Mouse (Mus musculus): Measurements from ENCODE around the gene Rasl10a.

Gene Rasl10a

GRCm38 (mm10) chr11:5057856-5058641 is at the start of gene Rasl10a:
Rasl10a (plus strand) TSS chr11:5058128.
- no peak for DNase-seq (ENCODE audit: low read depth in 2 of 2, low spot score in 2 of 2)

DNA sequence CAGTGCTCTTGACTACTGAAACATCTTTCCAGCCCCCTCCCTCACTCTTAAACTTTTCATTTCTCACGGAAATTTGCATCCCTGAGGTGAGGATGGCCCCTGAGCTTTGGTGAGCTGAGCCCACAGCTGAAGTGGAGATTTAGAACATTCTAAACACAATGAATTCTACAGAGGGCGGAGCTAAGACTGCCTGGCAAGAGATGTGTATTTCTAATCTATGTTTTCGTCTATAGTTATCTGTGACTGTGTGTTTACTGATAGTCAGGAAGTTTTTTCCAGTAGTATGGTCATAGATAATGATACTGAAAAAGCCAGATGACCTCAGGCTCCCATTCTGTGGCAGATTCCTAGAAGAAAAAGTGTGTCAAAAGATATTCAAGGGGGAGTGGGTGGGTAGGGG is 49.1 kb upstream of the Rasl10a start:
- DNase-seq (ENCODE audit: low read depth in 2 of 2, low spot score in 2 of 2), result no peak

- no peak for DNase-seq (ENCODE audit: low read depth in 2 of 2, low spot score in 2 of 2)
These were observed 48.4 kb upstream of the Rasl10a start for GRCm38 (mm10) chr11:5009354-5010074.

DNA sequence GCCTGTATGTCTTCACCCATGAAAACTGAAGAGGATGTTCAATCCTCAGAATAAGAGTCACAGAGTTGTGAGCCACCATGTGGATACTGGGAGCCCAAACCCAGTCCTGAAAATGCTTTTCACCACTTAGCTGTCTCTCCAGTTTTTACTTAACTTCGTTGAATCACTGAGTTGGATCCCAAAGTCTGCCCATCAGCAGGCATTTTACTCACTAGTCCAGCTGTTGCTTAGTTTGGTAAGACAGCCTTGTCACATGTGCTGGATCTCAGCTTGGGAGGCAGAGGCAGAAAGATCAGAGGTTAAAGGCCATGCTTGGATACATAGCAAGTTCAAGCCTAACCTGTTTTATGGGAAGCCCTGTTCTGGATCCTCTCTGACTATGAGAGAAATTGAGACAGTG is 47.7 kb upstream of the Rasl10a start:
- no peak for DNase-seq (ENCODE audit: low read depth in 2 of 2, low spot score in 2 of 2)

DNA sequence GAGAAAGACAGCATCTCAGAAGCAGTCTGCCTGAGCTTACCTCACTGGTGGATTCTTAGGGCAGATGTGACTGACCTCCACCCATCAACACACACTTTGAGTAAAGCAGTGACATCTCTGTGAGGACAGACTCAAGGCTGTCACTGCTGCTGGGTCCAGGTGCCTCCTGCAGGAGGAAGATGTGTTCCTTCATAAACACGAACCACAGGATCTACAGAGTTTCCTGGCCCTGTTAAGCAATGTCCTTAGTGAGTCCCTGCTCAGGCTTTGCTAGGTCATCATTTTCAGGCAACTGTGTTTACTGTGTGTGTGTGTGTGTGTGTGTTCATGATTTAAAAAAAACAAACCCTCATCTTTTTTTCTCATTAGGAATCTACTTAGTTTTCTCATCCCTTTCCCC is 46.4 kb upstream of the Rasl10a start:
- DNase-seq (ENCODE audit: low read depth in 2 of 2, low spot score in 2 of 2), result no peak

DNA sequence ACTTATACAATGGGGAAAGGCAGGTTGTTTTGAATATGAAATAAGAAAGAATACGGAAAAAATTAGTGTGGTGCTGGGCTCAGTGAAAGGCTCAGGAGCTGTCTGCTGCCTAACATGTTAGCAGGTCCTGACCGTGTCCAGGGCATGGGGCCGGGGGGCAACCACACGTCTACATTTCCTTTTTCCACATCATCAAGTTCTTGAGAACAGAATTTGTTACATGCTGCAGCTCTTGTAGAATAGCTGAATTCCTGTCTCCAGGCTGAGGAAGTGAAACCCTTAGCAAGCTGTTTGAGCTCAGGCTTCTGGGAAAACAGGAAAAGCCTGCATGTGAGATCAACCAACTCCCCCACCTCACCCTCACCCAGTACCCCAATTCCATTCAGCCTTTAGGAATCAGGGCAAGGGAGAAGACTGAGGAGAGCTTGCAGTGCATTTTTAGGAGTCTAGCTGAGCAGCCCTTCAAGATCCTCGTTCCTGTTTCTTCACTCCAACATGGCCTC is 45.7 kb upstream of the Rasl10a start:
- DNase-seq (ENCODE audit: low read depth in 2 of 2, low spot score in 2 of 2), result no peak

GRCm38 (mm10) chr11:5015720-5016119 is 42.2 kb upstream of the Rasl10a start:
- DNase-seq (ENCODE audit: low read depth in 2 of 2, low spot score in 2 of 2), result no peak

DNA sequence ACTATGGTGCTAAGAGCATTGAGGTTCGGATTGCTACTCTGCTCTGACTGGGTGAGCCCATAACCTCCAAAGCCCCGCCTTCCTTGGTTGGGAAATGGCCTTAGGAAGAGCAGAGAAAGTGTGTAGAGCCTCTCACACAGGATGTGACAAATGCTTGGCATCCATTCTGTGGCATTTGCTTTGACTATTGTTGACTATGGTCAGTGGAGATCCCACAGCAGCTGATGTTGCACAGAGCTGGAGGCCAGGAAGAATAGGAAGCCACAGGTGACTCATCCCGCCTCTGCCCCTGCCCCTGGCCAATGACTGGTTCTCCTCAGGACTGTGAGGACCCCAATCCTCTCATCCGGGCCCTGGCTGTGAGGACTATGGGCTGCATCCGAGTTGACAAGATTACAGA is 41.6 kb upstream of the Rasl10a start:
- DNase-seq (ENCODE audit: low read depth in 2 of 2, low spot score in 2 of 2), result no peak

- no peak for DNase-seq (ENCODE audit: low read depth in 2 of 2, low spot score in 2 of 2)
These were observed 40.4 kb upstream of the Rasl10a start for GRCm38 (mm10) chr11:5017506-5017905.

DNA sequence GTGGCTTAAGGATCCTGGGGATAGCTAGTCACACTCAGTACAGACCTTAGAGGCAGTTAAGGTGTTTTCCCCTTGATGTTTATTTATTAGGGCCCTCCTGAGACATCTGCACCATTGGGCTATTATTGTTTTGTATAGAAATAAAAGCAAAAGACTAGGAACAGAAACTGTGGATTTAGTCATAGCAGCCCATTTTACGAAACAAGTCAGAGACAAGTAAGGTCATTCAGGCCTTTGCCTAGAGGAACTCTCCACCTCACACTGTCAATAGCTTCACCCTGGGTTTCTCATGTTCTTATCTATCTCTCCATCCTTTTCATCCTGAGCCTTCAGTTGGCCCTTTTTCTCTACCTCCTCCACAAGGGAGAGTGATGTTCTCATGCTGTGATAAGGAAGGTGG is 32.8 kb upstream of the Rasl10a start:
- DNase-seq (ENCODE audit: low read depth in 2 of 2, low spot score in 2 of 2), result no peak

- no peak for DNase-seq (ENCODE audit: low read depth in 2 of 2, low spot score in 2 of 2)
These were observed 29.7 kb upstream of the Rasl10a start for GRCm38 (mm10) chr11:5028228-5028627.

DNA sequence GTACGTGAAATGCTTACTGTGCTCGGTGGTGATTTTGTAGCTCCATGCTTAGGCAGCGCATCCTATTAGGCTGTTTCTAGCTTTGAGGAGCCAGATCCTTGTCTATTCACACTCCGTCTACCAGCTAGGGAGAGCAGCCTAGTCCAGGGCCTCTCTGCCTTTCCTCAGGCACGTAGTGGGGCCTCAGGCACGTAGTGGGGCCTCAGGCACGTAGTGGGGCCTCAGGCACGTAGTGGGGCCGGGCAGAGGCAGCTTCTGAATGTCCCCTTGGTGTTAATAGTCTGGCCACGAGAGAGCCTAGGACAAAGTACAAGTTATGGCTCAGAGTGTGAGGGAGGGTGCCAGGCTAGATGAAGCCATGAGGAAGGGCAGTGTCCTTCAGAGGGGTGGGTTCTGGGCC is 25.2 kb upstream of the Rasl10a start:
- DNase-seq (ENCODE audit: low read depth in 2 of 2, low spot score in 2 of 2), result no peak

DNA sequence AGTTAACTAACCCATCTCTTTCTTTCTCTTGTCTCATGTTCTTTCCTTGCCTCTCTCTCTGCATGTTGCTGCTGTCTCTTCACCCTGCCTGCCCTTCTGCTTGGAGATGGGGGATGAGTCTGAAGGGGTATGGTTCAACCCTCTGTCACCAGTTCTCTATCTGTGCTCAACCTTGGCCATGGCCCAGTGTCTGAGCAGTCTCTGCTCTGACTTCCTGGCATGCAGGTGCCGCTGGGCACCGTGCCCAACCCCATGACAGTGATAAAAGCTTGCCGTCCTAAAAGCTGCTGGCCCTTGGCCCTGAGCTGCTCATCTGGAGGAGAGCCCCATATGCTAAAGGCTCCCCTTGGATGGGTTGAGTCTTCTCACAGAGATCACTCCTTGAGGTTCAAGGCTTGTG is 24.8 kb upstream of the Rasl10a start:
- no peak for DNase-seq (ENCODE audit: low read depth in 2 of 2, low spot score in 2 of 2)

DNA sequence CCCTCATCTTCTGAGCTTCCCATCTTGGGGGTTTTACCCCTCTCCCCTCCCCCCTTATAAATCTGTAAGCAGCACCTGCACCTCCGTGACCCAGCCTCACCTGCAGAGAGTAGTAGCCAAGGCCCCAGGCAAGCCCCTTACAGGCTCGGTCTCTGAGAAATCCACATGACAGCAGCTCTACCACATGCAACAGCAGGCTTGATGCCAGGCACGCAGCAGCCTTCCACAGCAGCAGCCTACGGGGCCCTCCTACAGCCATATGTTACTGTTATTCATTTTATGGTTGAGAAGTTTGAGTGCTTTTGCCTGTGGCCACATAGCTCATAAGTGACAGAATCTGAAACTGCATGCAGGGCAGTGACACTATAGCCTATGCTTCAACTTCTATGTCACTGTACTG is 22.5 kb upstream of the Rasl10a start:
- DNase-seq (ENCODE audit: low read depth in 2 of 2, low spot score in 2 of 2), result no peak

DNA sequence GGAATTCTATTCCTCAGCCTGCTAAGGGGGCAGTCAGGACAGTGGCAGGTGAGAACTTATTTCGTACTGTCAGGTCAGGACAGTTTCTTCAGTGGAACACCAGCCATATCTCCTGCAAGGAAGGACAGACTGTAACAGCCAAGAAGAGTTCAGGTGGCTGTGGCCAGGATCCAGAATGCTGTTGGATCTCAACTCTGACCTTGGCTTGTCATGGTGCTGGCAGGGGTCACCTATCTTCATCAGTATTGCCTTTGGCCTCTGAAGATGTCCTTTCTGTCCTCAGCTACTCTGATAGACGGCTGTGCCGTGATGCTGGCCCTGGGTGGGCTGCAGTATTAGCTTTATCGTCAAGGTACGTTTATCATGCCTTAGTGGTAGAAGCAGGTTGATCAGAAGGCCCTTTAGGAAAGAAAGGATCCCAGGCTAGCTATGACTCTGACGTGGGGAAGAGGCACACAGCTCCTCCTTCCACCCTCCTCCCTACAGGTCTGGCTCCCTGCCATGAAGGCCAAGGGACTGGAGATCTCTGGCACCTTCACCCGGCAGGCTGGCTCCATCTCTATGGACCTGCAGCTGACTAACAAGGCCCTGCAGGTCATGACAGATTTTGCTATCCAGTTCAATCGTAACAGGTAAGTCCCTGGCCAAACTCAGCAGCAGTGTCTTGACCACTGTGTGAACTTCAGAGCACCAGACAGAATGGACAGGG is 20.6 kb upstream of the Rasl10a start:
- DNase-seq (ENCODE audit: low read depth in 2 of 2, low spot score in 2 of 2), result no peak

GRCm38 (mm10) chr11:5040585-5040984 is 17.3 kb upstream of the Rasl10a start:
- no peak for DNase-seq (ENCODE audit: low read depth in 2 of 2, low spot score in 2 of 2)

- DNase-seq (ENCODE audit: low read depth in 2 of 2, low spot score in 2 of 2), result no peak
These were observed 16.7 kb upstream of the Rasl10a start for GRCm38 (mm10) chr11:5041144-5041780.

DNA sequence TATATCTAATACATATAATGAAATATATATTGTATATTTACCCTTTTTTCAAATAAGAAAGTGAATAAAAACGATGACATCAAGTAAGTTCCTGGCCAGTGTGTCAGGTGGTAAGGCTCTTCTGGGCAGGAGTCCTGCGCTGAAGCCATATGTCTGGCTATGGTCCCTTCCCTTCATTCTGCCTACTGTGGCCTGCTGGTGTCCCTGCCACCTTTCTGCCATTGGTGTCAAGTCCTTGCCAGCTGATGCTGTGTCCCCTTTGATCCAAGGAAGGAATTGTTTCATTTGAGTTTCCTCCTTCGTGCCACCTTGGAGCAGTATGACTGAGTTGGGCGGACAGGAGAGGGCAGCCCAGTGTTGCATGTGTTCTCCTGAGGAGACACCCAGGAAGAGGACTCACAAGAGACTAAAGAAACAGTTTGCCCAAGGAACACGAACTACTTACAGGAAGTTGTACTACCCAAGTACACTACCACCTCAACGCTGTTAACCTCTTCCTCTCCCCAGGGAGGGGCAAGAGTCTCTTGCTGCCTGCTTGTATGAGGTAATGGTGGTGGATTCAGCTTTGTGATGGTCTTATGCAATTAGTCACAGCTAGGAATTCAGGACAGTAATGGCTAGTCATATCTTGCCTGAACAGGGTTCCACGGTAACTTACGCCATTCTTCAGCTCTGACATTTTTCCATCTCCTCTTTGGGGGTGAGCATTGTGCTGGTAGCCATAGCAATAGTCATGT is 15.1 kb upstream of the Rasl10a start:
- no peak for DNase-seq (ENCODE audit: low read depth in 2 of 2, low spot score in 2 of 2)

DNA sequence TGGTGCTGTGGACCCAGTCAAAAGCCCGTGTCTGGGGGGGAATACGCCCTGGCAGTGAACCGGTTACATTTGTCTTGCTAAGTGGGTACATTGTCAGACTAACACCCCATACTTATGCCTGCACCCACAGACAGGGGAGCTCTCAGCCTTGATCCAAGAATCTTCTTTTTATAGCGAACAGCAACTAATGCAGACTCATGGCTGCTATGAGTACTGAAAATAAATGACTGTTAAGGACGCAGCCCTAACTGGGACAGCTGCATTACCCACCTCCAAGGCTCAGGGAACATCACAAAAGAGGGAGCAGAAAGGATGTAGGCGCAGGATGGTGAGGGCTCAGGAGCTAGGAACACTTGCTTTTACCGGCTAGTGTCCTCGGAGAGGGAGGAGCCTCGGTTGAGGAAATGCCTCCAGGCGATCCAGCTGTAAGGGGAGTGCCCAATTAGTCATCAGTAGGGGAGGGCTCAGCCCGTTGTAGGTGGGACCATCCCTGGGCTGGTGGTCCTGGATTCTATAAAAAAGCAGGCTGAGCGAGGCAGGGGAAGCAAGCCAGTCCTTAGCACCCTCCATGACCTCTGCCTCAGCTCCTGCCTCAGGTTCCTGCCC is 11.5 kb upstream of the Rasl10a start:
- no peak for DNase-seq (ENCODE audit: low read depth in 2 of 2, low spot score in 2 of 2)

- no peak for DNase-seq (ENCODE audit: low read depth in 2 of 2, low spot score in 2 of 2)
These were observed 6.3 kb upstream of the Rasl10a start for GRCm38 (mm10) chr11:5051629-5052028.
